21 mouse cellular contexts compared by ENCODE assay signal in genomic region chr16:45551579-45551978, GRCm38 (mm10). TPM values are rescaled to one million over a fixed set of nuclear protein-coding genes. Genes with fewer than 3 reads are reported as not detected.
"Had no signal": no experiment of that assay in that cellular context is flagged by ENCODE, and none has a peak within 500 bp of the region (broad histone marks: within the 10 kb centered on the region; RNA-seq: fewer than 3 reads in every experiment).

No protein-coding gene starts in this region.

- H3K27ac ChIP-seq: liver, embryonic 13.5 days; liver, embryonic 15.5 days; macrophage; midbrain, embryonic 13.5 days; midbrain, embryonic 15.5 days; neural tube, embryonic 12.5 days; stomach, embryonic 15.5 days; stomach, postnatal 0 days had no signal

- ATAC-seq: liver, postnatal 0 days; midbrain, embryonic 13.5 days; midbrain, embryonic 15.5 days had no signal

- H3K36me3 ChIP-seq: liver, embryonic 13.5 days; liver, embryonic 15.5 days; midbrain, embryonic 13.5 days; midbrain, embryonic 15.5 days; neural tube, embryonic 12.5 days; stomach, embryonic 15.5 days had no signal

- DNase-seq: liver, embryonic 13.5 days; liver, postnatal 0 days; lung, adult 2 months; right cerebral cortex, postnatal 14 days; thymus, adult 2 months; thymus, postnatal 25 days; thymus, postnatal 4 days had no signal

- H3K4me2 ChIP-seq: liver, embryonic 11.5 days; liver, embryonic 13.5 days; liver, embryonic 15.5 days; midbrain, embryonic 11.5 days; midbrain, embryonic 13.5 days; midbrain, embryonic 15.5 days; neural tube, embryonic 12.5 days; stomach, embryonic 15.5 days had no signal

- H3K27me3 ChIP-seq: liver, embryonic 13.5 days; liver, embryonic 15.5 days; megakaryocyte, embryonic 14.5 days; midbrain, embryonic 13.5 days; midbrain, embryonic 15.5 days; neural tube, embryonic 12.5 days; stomach, embryonic 15.5 days had no signal

- H3K4me1 ChIP-seq: liver, embryonic 13.5 days; liver, embryonic 15.5 days; megakaryocyte, embryonic 14.5 days; midbrain, embryonic 13.5 days; midbrain, embryonic 15.5 days; neural tube, embryonic 12.5 days; stomach, embryonic 15.5 days had no signal

- H3K9ac ChIP-seq: liver, embryonic 13.5 days; liver, embryonic 15.5 days; liver, postnatal 0 days; midbrain, embryonic 13.5 days; midbrain, embryonic 15.5 days; neural tube, embryonic 12.5 days; stomach, embryonic 15.5 days had no signal

- H3K4me3 ChIP-seq: liver, embryonic 13.5 days; liver, embryonic 15.5 days; megakaryocyte, embryonic 14.5 days; midbrain, embryonic 13.5 days; midbrain, embryonic 15.5 days; neural tube, embryonic 12.5 days; stomach, embryonic 15.5 days had no signal

- H3K9me3 ChIP-seq: liver, embryonic 13.5 days; liver, embryonic 15.5 days; megakaryocyte, embryonic 14.5 days; midbrain, embryonic 13.5 days; midbrain, embryonic 15.5 days; neural tube, embryonic 12.5 days; stomach, embryonic 15.5 days had no signal

RNA-seq across cellular contexts. Expression of gene Slc9c1, which starts 16.5 kb away (rescaled TPM):
- polyA plus RNA-seq: liver, embryonic 11.5 days; liver, embryonic 13.5 days; liver, embryonic 15.5 days; liver, postnatal 0 days; lung, adult 2 months; macrophage; midbrain, embryonic 11.5 days; midbrain, embryonic 13.5 days; midbrain, embryonic 15.5 days; midbrain, postnatal 0 days; neural tube, embryonic 12.5 days; neural tube, embryonic 14.5 days; spleen, adult 2 months; stomach, embryonic 15.5 days; stomach, postnatal 0 days; urinary bladder, adult 2 months had no signal

RNA-seq across cellular contexts. Expression of gene Gm17783, which starts 19.7 kb away (rescaled TPM):
- polyA plus RNA-seq: liver, embryonic 11.5 days; liver, embryonic 13.5 days; liver, embryonic 15.5 days; liver, postnatal 0 days; lung, adult 2 months; macrophage; midbrain, embryonic 11.5 days; midbrain, embryonic 13.5 days; midbrain, embryonic 15.5 days; midbrain, postnatal 0 days; neural tube, embryonic 12.5 days; neural tube, embryonic 14.5 days; spleen, adult 2 months; thymus, adult 2 months; urinary bladder, adult 2 months had no signal

RNA-seq across cellular contexts. Expression of gene Gcsam, which starts 58.6 kb away (rescaled TPM):
- polyA plus RNA-seq: midbrain, embryonic 11.5 days; midbrain, embryonic 13.5 days; midbrain, embryonic 15.5 days; midbrain, postnatal 0 days; neural tube, embryonic 14.5 days had no signal

RNA-seq across cellular contexts. Expression of gene Gm609, which starts 58.8 kb away (rescaled TPM):
- polyA plus RNA-seq: liver, embryonic 13.5 days; liver, embryonic 15.5 days; lung, adult 2 months; macrophage; midbrain, embryonic 11.5 days; midbrain, embryonic 13.5 days; midbrain, embryonic 15.5 days; midbrain, postnatal 0 days; neural tube, embryonic 12.5 days; neural tube, embryonic 14.5 days; spleen, adult 2 months had no signal
